Comparison of ENCODE assay signal across 7 mouse cellular contexts in genomic region chr9:121366864-121367245, GRCm38 (mm10).
DNase-seq lines count a peak whose midpoint lies in the region; ATAC-seq and TF ChIP-seq lines count a peak whose summit lies in the region.

No protein-coding gene starts in this region.

- H3K27ac ChIP-seq in brown adipose tissue, adult 24 weeks (replicated peaks; ENCODE audit: low read depth, low read length): peak overlapping the region; percentile 65
- peak overlapping the region; percentile 80 for H3K27ac ChIP-seq in forebrain, postnatal 0 days (ENCODE audit: low read depth, low read length)
- H3K27ac ChIP-seq in midbrain, embryonic 14.5 days (replicated peaks; ENCODE audit: low read depth, low read length): peak overlapping the region; percentile 81

- H3K4me3 ChIP-seq in brown adipose tissue, adult 24 weeks (ENCODE audit: insufficient read depth, low read depth, low read length): peak overlapping the region; percentile 46
- no peak overlapping the region for H3K4me3 ChIP-seq in forebrain, postnatal 0 days (ENCODE audit: low read depth, low read length)
- H3K4me3 ChIP-seq in midbrain, embryonic 14.5 days (replicated peaks; ENCODE audit: low read depth, low read length): peak overlapping the region; percentile 14

- peak overlapping the region; percentile 24; the same call in 1 of the 2 replicates for H3K4me2 ChIP-seq in forebrain, postnatal 0 days (ENCODE audit: low read depth)
- H3K4me2 ChIP-seq in midbrain, embryonic 14.5 days (ENCODE audit: low read length): peak overlapping the region; percentile 35

- H3K4me1 ChIP-seq in brown adipose tissue, adult 24 weeks (ENCODE audit: control insufficient read depth, insufficient read depth, insufficient read length, low read length): peaks cover 35% of the 10 kb centered on the region
- H3K4me1 ChIP-seq in forebrain, postnatal 0 days (ENCODE audit: insufficient read depth): peaks cover 16% of the 10 kb centered on the region
- peaks cover 30% of the 10 kb centered on the region; the same call in 1 of the 2 replicates for H3K4me1 ChIP-seq in midbrain, embryonic 14.5 days (ENCODE audit: control insufficient read depth, insufficient read depth, low read length)

- no peak for TF ChIP-seq CTCF in forebrain, postnatal 0 days (IDR thresholded peaks at IDR 0.05; ENCODE audit: low read depth)

- no peak overlapping the region for H3K9ac ChIP-seq in forebrain, postnatal 0 days
- H3K9ac ChIP-seq in midbrain, embryonic 14.5 days (replicated peaks; ENCODE audit: low read length): no peak overlapping the region; the same call in 1 of the 2 replicates

- WGBS in forebrain, postnatal 0 days: 34% methylated on average over 12 of the region's 12 CpGs
- WGBS in midbrain, embryonic 14.5 days: 60% methylated on average over 12 of the region's 12 CpGs

- peak; percentile 61 for ATAC-seq in forebrain, postnatal 0 days
- no peak; the same call in 1 of the 2 replicates for ATAC-seq in midbrain, embryonic 14.5 days (ENCODE audit: low FRiP score, low TSS enrichment)

- DNase-seq in layer of hippocampus, postnatal 10 days (ENCODE audit: low spot score in 2 of 2): peak; percentile 78 to 80
- DNase-seq in layer of hippocampus, adult 18-20 months (ENCODE audit: low spot score in 2 of 2): no peak
- peak; percentile 74 for DNase-seq in forebrain, postnatal 0 days
- DNase-seq in midbrain, embryonic 14.5 days: peak; percentile 56
- no peak for DNase-seq in embryo, embryonic 9.5 days (ENCODE audit: extremely low spot score)
- no peak for DNase-seq in T-cell, adult 2 months (ENCODE audit: low spot score)

- no peaks in the 10 kb centered on the region for H3K27me3 ChIP-seq in forebrain, postnatal 0 days (ENCODE audit: insufficient read depth, low read length)
- no peaks in the 10 kb centered on the region for H3K27me3 ChIP-seq in midbrain, embryonic 14.5 days (ENCODE audit: control insufficient read depth, insufficient read depth, low read length)

- peaks cover 6% of the 10 kb centered on the region; the same call in 1 of the 2 replicates for H3K36me3 ChIP-seq in forebrain, postnatal 0 days (ENCODE audit: insufficient read depth)
- H3K36me3 ChIP-seq in midbrain, embryonic 14.5 days (ENCODE audit: control insufficient read depth, insufficient read depth, low read length): peaks cover 9% of the 10 kb centered on the region; the same call in 1 of the 2 replicates

- H3K9me3 ChIP-seq in forebrain, postnatal 0 days (ENCODE audit: low read length): no peaks in the 10 kb centered on the region
- H3K9me3 ChIP-seq in midbrain, embryonic 14.5 days (ENCODE audit: control insufficient read depth, low read length): no peaks in the 10 kb centered on the region

Comparison
In these comparisons a context has a peak if more than half of its experiments do, and no peak if none do; other contexts are left out.
1. DNase-seq: peak in layer of hippocampus, postnatal 10 days (2 of 2), forebrain, postnatal 0 days (single experiment) and midbrain, embryonic 14.5 days (single experiment); none in layer of hippocampus, adult 18-20 months (0 of 2), embryo, embryonic 9.5 days (single experiment) and T-cell, adult 2 months (single experiment).
2. Peak in every context shown above with its lines, with median percentiles within 50 percentile points of each other: H3K27ac ChIP-seq.